Mouse (Mus musculus) hindbrain, embryonic 16.5 days (tissue): ENCODE data around the gene AU022252. TPM values are rescaled to one million over a fixed set of nuclear protein-coding genes. Genes with fewer than 3 reads are reported as not detected.
A peak's percentile ranks its signal among the peaks of the same experiment; 100 is the strongest.

Experiments
- ATAC-seq: fragments of 200-750 bp; cut with Nextera tagmentation; 2 replicates; pipeline ENCODE4 v1.8.0; 2017; ENCODE audit warnings: moderate TSS enrichment, moderate library complexity
- H3K27ac ChIP-seq: fragments of 300-500 bp; sonication (generic); 2 replicates; pipeline ENCODE4 v1.5.1; 2014; ENCODE audit warnings: low read depth, mild to moderate bottlenecking, control low read depth, low read length, moderate library complexity
- H3K27me3 ChIP-seq: fragments of 300-500 bp; sonication (generic); replicated peaks from 2 replicates; pipeline ENCODE4 v1.6.1; 2014; ENCODE audit warnings: low read length; ENCODE audit not compliant: control insufficient read depth, insufficient read depth
- H3K36me3 ChIP-seq: fragments of 300-500 bp; sonication (generic); 2 replicates; pipeline ENCODE4 v1.6.1; 2014; ENCODE audit warnings: mild to moderate bottlenecking, low read length, moderate library complexity, mixed read lengths; ENCODE audit not compliant: control insufficient read depth, insufficient read depth
- H3K4me1 ChIP-seq: fragments of 300-500 bp; sonication (generic); 2 replicates; pipeline ENCODE4 v1.6.1; 2014; ENCODE audit warnings: low read depth, low read length; ENCODE audit not compliant: control insufficient read depth, insufficient read depth
- H3K4me2 ChIP-seq: fragments of 300-500 bp; sonication (generic); 2 replicates; pipeline ENCODE4 v1.6.1; 2014; ENCODE audit warnings: mild to moderate bottlenecking, low read length, control low read depth, moderate library complexity
- H3K4me3 ChIP-seq: fragments of 300-500 bp; sonication (generic); 2 replicates; pipeline ENCODE4 v1.5.1; 2014; ENCODE audit warnings: mild to moderate bottlenecking, low read length, control low read depth, moderate library complexity
- H3K9ac ChIP-seq: fragments of 300-500 bp; sonication (generic); 2 replicates; pipeline ENCODE4 v1.6.1; 2014; ENCODE audit warnings: low read depth, mild to moderate bottlenecking, control low read depth, low read length, moderate library complexity
- H3K9me3 ChIP-seq: fragments of 300-500 bp; sonication (generic); 2 replicates; pipeline ENCODE4 v1.6.1; 2014; ENCODE audit warnings: mild to moderate bottlenecking, low read length, moderate library complexity; ENCODE audit not compliant: control insufficient read depth
- WGBS: fragments of 180-500 bp; shearing (Covaris S2); extraction: QIAGEN DNeasy Blood & Tissue Kit; methylation state at CpG from one replicate; pipeline ENCODE4 v1.1.7; 2014; 5-methylcytosine and 5-hydroxymethylcytosine counted together
- polyA plus RNA-seq: library from polyadenylated mRNA; unstranded; fragments of >200 nt; fragmentation: Nextera tagmentation; extraction: Ambion mirVana; gene quantifications from 2 replicates; pipeline ENCODE4 v1.2.1, GENCODE M21; 2015

The AU022252 gene
- polyA plus RNA-seq, 1 experiment from 2014 or later, result 23.3 TPM

GRCm38 (mm10) chr4:119226751-119227150 lies 5.8 kb downstream of the AU022252 start:
- Histone ChIP-seq H3K4me1 (peaks cover 5% of the 10 kb centered on the region), H3K36me3 (peaks cover 23% of the 10 kb centered on the region), H3K4me2 (no peak overlapping the region), H3K9me3 (no peaks in the 10 kb centered on the region), H3K27ac (no peak overlapping the region), H3K9ac (no peak overlapping the region), H3K4me3 (no peak overlapping the region), H3K27me3 (no peaks in the 10 kb centered on the region)
- 95% methylated on average over 11 of the region's 11 CpGs for WGBS
- no peak for ATAC-seq

GRCm38 (mm10) chr4:119225719-119226118 lies 6.8 kb downstream of the AU022252 start:
- WGBS, result 92% methylated on average over 9 of the region's 9 CpGs
- H3K9ac ChIP-seq, result no peak overlapping the region
- no peak for ATAC-seq
- H3K4me1 ChIP-seq, result no peaks in the 10 kb centered on the region
- no peak overlapping the region for H3K4me3 ChIP-seq
- H3K4me2 ChIP-seq, result no peak overlapping the region
- H3K9me3 ChIP-seq, result no peaks in the 10 kb centered on the region
- peaks cover 23% of the 10 kb centered on the region for H3K36me3 ChIP-seq
- no peak overlapping the region for H3K27ac ChIP-seq
- H3K27me3 ChIP-seq, result no peaks in the 10 kb centered on the region

- H3K27me3 ChIP-seq, result no peaks in the 10 kb centered on the region
- WGBS, result 94% methylated on average over 3 of the region's 3 CpGs
- H3K4me3 ChIP-seq, result no peak overlapping the region
- H3K27ac ChIP-seq, result no peak overlapping the region
- H3K9me3 ChIP-seq, result no peaks in the 10 kb centered on the region
- no peak overlapping the region for H3K4me2 ChIP-seq
- H3K4me1 ChIP-seq, result no peaks in the 10 kb centered on the region
- H3K36me3 ChIP-seq, result peaks cover 23% of the 10 kb centered on the region
- ATAC-seq, result no peak
- H3K9ac ChIP-seq, result no peak overlapping the region
Observed at GRCm38 (mm10) chr4:119224534-119224933, 8.0 kb downstream of the AU022252 start.

GRCm38 (mm10) chr4:119223696-119224095 lies 8.8 kb downstream of the AU022252 start:
- ATAC-seq, result no peak
- 86% methylated on average over 1 of the region's 1 CpGs for WGBS
- no peak overlapping the region for H3K4me3 ChIP-seq

GRCm38 (mm10) chr4:119218169-119218568 lies 14.3 kb downstream of the AU022252 start, which contains the start of gene Tmem269:
TSS of gene Tmem269 (minus strand) at chr4:119218217.
- Histone ChIP-seq H3K27me3 (no peaks in the 10 kb centered on the region), H3K36me3 (no peaks in the 10 kb centered on the region), H3K4me3 (no peak within 1 kb of the TSS), H3K4me1 (no peaks in the 10 kb centered on the region), H3K9ac (no peak within 1 kb of the TSS), H3K9me3 (no peaks in the 10 kb centered on the region), H3K4me2 (no peak within 1 kb of the TSS), H3K27ac (no peak within 1 kb of the TSS)
- peak; percentile 35 for ATAC-seq
- WGBS, result 10% methylated on average over 11 of the region's 11 CpGs

More at GRCm38 (mm10) chr4:119223696-119224095, 8.8 kb downstream of the AU022252 start:
- Histone ChIP-seq H3K4me1 (no peaks in the 10 kb centered on the region), H3K9ac (no peak overlapping the region), H3K36me3 (peaks cover 23% of the 10 kb centered on the region), H3K9me3 (no peaks in the 10 kb centered on the region), H3K4me2 (no peak overlapping the region), H3K27me3 (no peaks in the 10 kb centered on the region), H3K27ac (no peak overlapping the region)

- Histone ChIP-seq H3K4me2 (no peak overlapping the region), H3K9me3 (no peaks in the 10 kb centered on the region), H3K36me3 (no peaks in the 10 kb centered on the region), H3K27ac (no peak overlapping the region), H3K4me1 (no peaks in the 10 kb centered on the region), H3K27me3 (no peaks in the 10 kb centered on the region), H3K9ac (no peak overlapping the region), H3K4me3 (no peak overlapping the region)
- 63% methylated on average over 8 of the region's 8 CpGs for WGBS
- no peak for ATAC-seq
Observed at GRCm38 (mm10) chr4:119216667-119217066, 15.8 kb downstream of the AU022252 start.

- ATAC-seq, result peak; percentile 80
- Histone ChIP-seq H3K27me3 (no peaks in the 10 kb centered on the region), H3K27ac (no peak overlapping the region), H3K9me3 (no peaks in the 10 kb centered on the region), H3K4me1 (no peaks in the 10 kb centered on the region), H3K4me2 (no peak overlapping the region), H3K9ac (no peak overlapping the region), H3K36me3 (peaks cover 6% of the 10 kb centered on the region), H3K4me3 (no peak overlapping the region)
- WGBS, result 17% methylated on average over 8 of the region's 8 CpGs
Observed at GRCm38 (mm10) chr4:119204672-119205071, 27.8 kb downstream of the AU022252 start.

- Histone ChIP-seq H3K36me3 (peaks cover 6% of the 10 kb centered on the region), H3K4me1 (peaks cover 15% of the 10 kb centered on the region), H3K27me3 (no peaks in the 10 kb centered on the region), H3K27ac (no peak overlapping the region), H3K4me3 (no peak overlapping the region), H3K9me3 (no peaks in the 10 kb centered on the region), H3K4me2 (peak overlapping the region; percentile 76; the same call in 1 of the 2 replicates), H3K9ac (no peak overlapping the region)
- no peak for ATAC-seq
- 73% methylated on average over 6 of the region's 6 CpGs for WGBS
Observed at GRCm38 (mm10) chr4:119198105-119198504, 34.4 kb downstream of the AU022252 start.

GRCm38 (mm10) chr4:119195582-119196320 lies 36.8 kb downstream of the AU022252 start:
- Histone ChIP-seq H3K4me2 (peak overlapping the region; percentile 76), H3K27ac (peak overlapping the region; percentile 86), H3K36me3 (no peaks in the 10 kb centered on the region), H3K9me3 (no peaks in the 10 kb centered on the region), H3K4me1 (peaks cover 15% of the 10 kb centered on the region), H3K4me3 (peak overlapping the region; percentile 83), H3K9ac (peak overlapping the region; percentile 89), H3K27me3 (no peaks in the 10 kb centered on the region)
- WGBS, result 3% methylated on average over 18 of the region's 18 CpGs
- ATAC-seq, result no peak
